Mouse (Mus musculus): ENCODE results near the gene Efcab1.

Gene Efcab1

GRCm38 (mm10) chr16:15014724-15015123 lies 108.3 kb downstream of the Efcab1 start:
- in situ Hi-C loops (cut with MseI, MboI), result no loop called here
